Mouse (Mus musculus): Measurements from ENCODE around the gene Pcnt. TPM values are rescaled to one million over a fixed set of nuclear protein-coding genes. Genes with fewer than 3 reads are reported as not detected.
A peak's percentile ranks its signal among the peaks of the same experiment; 100 is the strongest.

Pcnt gene
- total RNA-seq, 2 experiments from 2014 or later: 15.1 to 16.5 TPM

DNA sequence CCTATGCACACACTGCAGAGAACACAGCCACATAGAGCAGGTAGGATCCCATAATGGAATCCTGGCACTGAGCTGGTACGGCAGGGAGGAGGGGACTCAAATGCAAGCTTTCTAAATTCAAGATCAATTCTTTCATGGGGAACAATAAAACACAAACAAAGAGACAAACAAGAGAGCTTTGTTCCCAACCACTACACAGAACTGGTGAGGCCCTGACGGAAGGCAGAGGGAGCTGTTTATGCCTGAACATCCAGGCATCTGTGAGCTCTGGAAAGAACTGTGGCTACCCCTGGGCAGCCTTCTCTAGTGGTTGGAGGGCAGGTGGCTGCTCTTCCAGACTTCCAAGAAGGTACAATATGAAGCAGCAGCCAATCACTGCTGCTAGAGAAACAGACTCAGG, 110.5 kb downstream of the Pcnt start:
- no peak for DNase-seq (ENCODE audit: low spot score in 2 of 2)
- intact Hi-C loops (cut with DNase I): no loop called here

GRCm38 (mm10) chr10:76329093-76329492, 113.5 kb downstream of the Pcnt start:
- DNase-seq (ENCODE audit: low spot score in 2 of 2): no peak
- intact Hi-C loops (cut with DNase I): no loop called here

- intact Hi-C loops (cut with DNase I): no loop called here
- no peak for DNase-seq (ENCODE audit: low spot score in 2 of 2)
These were observed 114.0 kb downstream of the Pcnt start for GRCm38 (mm10) chr10:76328574-76328973.

- DNase-seq (ENCODE audit: low spot score in 2 of 2): peak; percentile 45 to 57
- intact Hi-C loops (cut with DNase I): no loop called here
These were observed 116.1 kb downstream of the Pcnt start for GRCm38 (mm10) chr10:76326304-76327006.

GRCm38 (mm10) chr10:76317623-76318022, 125.0 kb downstream of the Pcnt start:
- intact Hi-C loops (cut with DNase I): no loop called here
- DNase-seq (ENCODE audit: low spot score in 2 of 2): no peak

GRCm38 (mm10) chr10:76316194-76316593, 126.4 kb downstream of the Pcnt start:
- DNase-seq (ENCODE audit: low spot score in 2 of 2): peak; percentile 50 to 56
- intact Hi-C loops (cut with DNase I): no loop called here

DNA sequence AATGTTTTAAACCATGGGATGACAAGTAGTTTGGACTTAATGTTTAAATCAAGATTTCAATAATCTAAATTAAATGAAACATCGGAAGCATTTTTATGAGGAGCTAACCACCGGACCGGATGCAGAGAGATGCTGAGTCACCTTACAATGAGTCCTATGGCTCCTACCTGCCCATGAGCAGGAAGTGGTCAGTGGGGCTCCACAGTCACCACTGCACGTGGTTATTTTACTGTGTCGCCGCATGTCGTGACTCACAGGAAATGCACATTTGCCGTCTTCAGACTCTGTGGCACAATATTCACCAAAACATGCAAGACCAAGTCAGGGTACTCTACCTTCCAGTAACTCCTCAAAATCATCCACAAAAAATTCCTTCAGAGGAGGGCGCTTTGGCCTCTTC, 135.8 kb downstream of the Pcnt start:
- DNase-seq (ENCODE audit: low spot score in 2 of 2): no peak
- intact Hi-C loops (cut with DNase I): no loop called here

Other genes with a start within 250 kb of the Pcnt start
- 10 to 100 TPM; 56.6 to 60.6 TPM for gene Prmt2, start 204.9 kb downstream of the Pcnt start, total RNA-seq (2021)
- 10 to 100 TPM; 86.5 to 89.4 TPM for gene S100b, start 188.9 kb downstream of the Pcnt start, total RNA-seq (2021)
- 10 to 100 TPM; 55.7 to 56.4 TPM for gene Dip2a, start 97.5 kb downstream of the Pcnt start, total RNA-seq (2021)
- not detected for gene AC141477.1, start 2.3 kb downstream of the Pcnt start, total RNA-seq (2021)
- not detected for gene 2610028H24Rik, start 6.3 kb upstream of the Pcnt start, total RNA-seq (2021)
- 10 to 100 TPM; 50.4 to 57.9 TPM for gene Mcm3ap, start 26.1 kb upstream of the Pcnt start, total RNA-seq (2021)
- 1 to 10 TPM; 2.7 to 4.2 TPM for gene Ybey, start 26.3 kb upstream of the Pcnt start, total RNA-seq (2021)
- gene Lss, start 88.8 kb upstream of the Pcnt start, total RNA-seq (2021): 10 to 100 TPM; 48.9 to 56.0 TPM
- not detected for gene Spatc1l, start 119.5 kb upstream of the Pcnt start, total RNA-seq (2021)
- not detected for gene Ftcd, start 132.9 kb upstream of the Pcnt start, total RNA-seq (2021)
- 10 to 100 TPM; 15.6 to 16.4 TPM for gene Col6a2, start 180.8 kb upstream of the Pcnt start, total RNA-seq (2021)